Mouse (Mus musculus) leukemia stem cell, adult 10-12 weeks (primary cell): ENCODE results near the gene Lig1. TPM values are rescaled to one million over a fixed set of nuclear protein-coding genes. Genes with fewer than 3 reads are reported as not detected.

Source experiments
- polyA plus RNA-seq: library from polyadenylated mRNA; stranded (reverse); fragments of >175 nt; gene quantifications from 2 replicates; pipeline ENCODE4 v1.2.3, GENCODE M21; 2012; ENCODE audit warnings: low replicate concordance

Gene Lig1
- 28.6 and 54.1 TPM in 2 replicates for polyA plus RNA-seq

GRCm38 (mm10) chr7:13277081-13277480, at the start of gene Lig1:
Lig1 (plus strand) TSS chr7:13277283.

GRCm38 (mm10) chr7:13278308-13278891, 1.3 kb downstream of the Lig1 start, which contains the start of gene Zswim9:
Zswim9 (minus strand) TSS chr7:13278721.

GRCm38 (mm10) chr7:13324316-13324715, 47.2 kb downstream of the Lig1 start, which contains the start of gene Pla2g4c:
Pla2g4c (plus strand) TSS chr7:13324655.

Other genes starting within 250 kb of the Lig1 start
- 29.9 and 190 TPM in 2 replicates for gene Chmp2a, start 242.5 kb upstream of the Lig1 start, polyA plus RNA-seq
- 107 and 227 TPM in 2 replicates for gene Ube2m, start 239.0 kb upstream of the Lig1 start, polyA plus RNA-seq
- 2.6 and 3.3 TPM in 2 replicates for gene Mzf1, start 222.5 kb upstream of the Lig1 start, polyA plus RNA-seq
- not detected in 2 replicates for gene Vmn1r85, start 182.1 kb upstream of the Lig1 start, polyA plus RNA-seq
- gene Vmn1r86, start 157.4 kb upstream of the Lig1 start, polyA plus RNA-seq: 0.03 TPM in 1 of 2 replicates, not detected in the other
- not detected in 2 replicates for gene Vmn1r87, start 137.1 kb upstream of the Lig1 start, polyA plus RNA-seq
- not detected in 2 replicates for gene Vmn1r88, start 117.7 kb upstream of the Lig1 start, polyA plus RNA-seq
- not detected in 2 replicates for gene Vmn1r89, start 64.3 kb upstream of the Lig1 start, polyA plus RNA-seq
- gene Zswim9, start 1.4 kb downstream of the Lig1 start, polyA plus RNA-seq: 0.47 and 1.3 TPM in 2 replicates
- gene Pla2g4c, start 47.4 kb downstream of the Lig1 start, polyA plus RNA-seq: 1.1 TPM in 1 of 2 replicates, not detected in the other
- gene Cabp5, start 120.8 kb downstream of the Lig1 start, polyA plus RNA-seq: not detected in 2 replicates
- gene Bsph1, start 173.6 kb downstream of the Lig1 start, polyA plus RNA-seq: 0.64 TPM in 1 of 2 replicates, not detected in the other